Mouse (Mus musculus) adrenal gland, postnatal 10 days (tissue): ENCODE results near the gene Apol6. TPM values are rescaled to one million over a fixed set of nuclear protein-coding genes. Genes with fewer than 3 reads are reported as not detected.
"Not testable (repeated sequence)": the region's sequence is repeated elsewhere in the genome, so short reads cannot be mapped to it uniquely, and the experiment has no call there.

Experiments
- DNase-seq: peaks from one replicate; pipeline ENCODE4 v3.0.0; 2021; ENCODE audit warnings: mixed read lengths
- total RNA-seq, 2 experiments: library from RNA; stranded (reverse); gene quantifications; 2 replicates each; pipeline ENCODE4 v1.2.3; 2021

Gene Apol6
- total RNA-seq, 2 experiments from 2014 or later = 14.9 to 18.5 TPM

GRCm38 (mm10) chr15:77031271-77031670 is 13.3 kb upstream of the Apol6 start:
- no peak for DNase-seq

GRCm38 (mm10) chr15:77034526-77034925 is 10.0 kb upstream of the Apol6 start:
- DNase-seq = no peak

- DNase-seq = no peak
These were observed 8.9 kb upstream of the Apol6 start for GRCm38 (mm10) chr15:77035643-77036042.

GRCm38 (mm10) chr15:77036320-77036988 is 8.1 kb upstream of the Apol6 start:
- peak; percentile 87 for DNase-seq

GRCm38 (mm10) chr15:77036989-77037277 is 7.6 kb upstream of the Apol6 start:
- DNase-seq = no peak

- peak; percentile 72 for DNase-seq
These were observed 7.0 kb upstream of the Apol6 start for GRCm38 (mm10) chr15:77037278-77038161.

GRCm38 (mm10) chr15:77039211-77039700 is 5.3 kb upstream of the Apol6 start:
- no peak for DNase-seq

GRCm38 (mm10) chr15:77040784-77041183 is 3.7 kb upstream of the Apol6 start:
- no peak for DNase-seq

- peak; percentile 68 for DNase-seq
These were observed 1.1 kb downstream of the Apol6 start for GRCm38 (mm10) chr15:77045609-77046008.

- no peak for DNase-seq
These were observed 6.0 kb downstream of the Apol6 start, which contains the start of gene Mb for GRCm38 (mm10) chr15:77050570-77050969. TSS of gene Mb (minus strand) at chr15:77050670.

- no peak for DNase-seq
These were observed 7.6 kb downstream of the Apol6 start for GRCm38 (mm10) chr15:77052176-77052575.

- DNase-seq = no peak
These were observed 8.5 kb downstream of the Apol6 start for GRCm38 (mm10) chr15:77053021-77053420.

GRCm38 (mm10) chr15:77054611-77055175 is 10.2 kb downstream of the Apol6 start:
- no peak for DNase-seq

GRCm38 (mm10) chr15:77056001-77056790 is 11.7 kb downstream of the Apol6 start:
- DNase-seq = no peak

- no peak for DNase-seq
These were observed 12.2 kb downstream of the Apol6 start for GRCm38 (mm10) chr15:77056791-77057051.

GRCm38 (mm10) chr15:77058566-77058965 is 14.0 kb downstream of the Apol6 start:
- no peak for DNase-seq

- not testable (repeated sequence) for DNase-seq
These were observed 14.9 kb downstream of the Apol6 start for GRCm38 (mm10) chr15:77059416-77059815.

- no peak for DNase-seq
These were observed 18.2 kb downstream of the Apol6 start for GRCm38 (mm10) chr15:77062746-77063145.

GRCm38 (mm10) chr15:77065259-77065852 is 20.8 kb downstream of the Apol6 start:
- DNase-seq = peak; percentile 57

GRCm38 (mm10) chr15:77066233-77066632 is 21.7 kb downstream of the Apol6 start:
- DNase-seq = no peak

GRCm38 (mm10) chr15:77068439-77068861 is 23.9 kb downstream of the Apol6 start:
- DNase-seq = no peak

GRCm38 (mm10) chr15:77069019-77069418 is 24.5 kb downstream of the Apol6 start:
- no peak for DNase-seq
